Mouse (Mus musculus) large intestine, adult 2 months (tissue): ENCODE results near the gene Chst15. TPM values are rescaled to one million over a fixed set of nuclear protein-coding genes. Genes with fewer than 3 reads are reported as not detected.

ENCODE experiments used
- DNase-seq: peaks from one replicate; pipeline ENCODE4 v3.0.0-alpha.2; 2012; ENCODE audit warnings: low read depth, low spot score
- WGBS: fragments of 180-500 bp; shearing (Covaris S2); methylation state at CpG from one replicate; pipeline ENCODE4 v1.1.7; 2018; 5-methylcytosine and 5-hydroxymethylcytosine counted together
- polyA plus RNA-seq: library from polyadenylated mRNA; depleted of rRNA; stranded (reverse); fragments of >200 nt; gene quantifications from 2 replicates; pipeline ENCODE4 v1.2.3, GENCODE M21; 2012

The Chst15 gene
- polyA plus RNA-seq, 1 experiment: 6.4 TPM

DNA sequence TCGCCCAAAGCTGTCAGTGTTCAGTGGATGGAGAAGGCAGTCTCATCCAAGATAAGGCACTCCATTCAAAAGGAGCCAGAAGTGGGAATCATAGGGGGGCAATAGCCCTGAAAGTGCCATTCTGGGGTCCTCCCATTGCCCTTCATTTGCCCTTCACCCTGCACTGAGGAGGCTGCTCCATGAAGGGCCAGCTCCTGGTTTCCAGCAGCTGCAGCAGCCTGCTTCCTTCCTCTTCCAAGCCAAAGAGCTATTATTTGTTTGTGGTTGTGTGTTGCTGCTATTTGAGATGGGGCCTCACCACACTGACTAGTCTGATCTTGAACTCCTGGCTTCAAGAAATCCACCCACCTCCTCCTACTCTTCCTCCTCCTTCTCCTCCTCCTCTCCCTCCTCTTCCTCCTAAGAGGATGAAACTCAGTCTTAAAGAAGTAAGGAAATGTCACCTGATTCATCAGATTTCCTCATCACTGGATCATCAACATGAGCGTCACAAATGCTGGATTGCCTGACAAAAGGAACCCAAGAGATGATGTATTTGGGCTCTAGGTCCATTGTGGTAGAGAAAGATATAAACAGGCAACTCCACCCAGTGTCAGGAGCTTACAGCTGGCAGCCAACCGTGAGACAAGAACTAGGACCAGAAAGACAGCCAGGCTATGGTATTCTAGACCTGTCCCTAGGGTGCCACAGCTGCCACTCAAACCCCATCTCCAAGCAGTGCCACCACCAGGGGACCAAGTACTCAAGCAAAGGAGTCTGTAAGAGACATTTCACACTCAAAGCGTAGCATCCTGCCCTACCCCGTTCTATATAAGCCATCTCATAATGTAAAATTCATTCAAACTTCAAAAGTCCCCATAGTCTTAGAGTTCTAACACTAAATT is 11.3 kb downstream of the Chst15 start:
- no peak for DNase-seq
- 81% methylated on average over 5 of the region's 5 CpGs for WGBS

- 58% methylated on average over 8 of the region's 8 CpGs for WGBS
- no peak for DNase-seq
These were observed 12.5 kb downstream of the Chst15 start for GRCm38 (mm10) chr7:132304424-132305085.

GRCm38 (mm10) chr7:132303988-132304387 is 13.0 kb downstream of the Chst15 start:
- WGBS: 66% methylated on average over 7 of the region's 7 CpGs
- DNase-seq: no peak

DNA sequence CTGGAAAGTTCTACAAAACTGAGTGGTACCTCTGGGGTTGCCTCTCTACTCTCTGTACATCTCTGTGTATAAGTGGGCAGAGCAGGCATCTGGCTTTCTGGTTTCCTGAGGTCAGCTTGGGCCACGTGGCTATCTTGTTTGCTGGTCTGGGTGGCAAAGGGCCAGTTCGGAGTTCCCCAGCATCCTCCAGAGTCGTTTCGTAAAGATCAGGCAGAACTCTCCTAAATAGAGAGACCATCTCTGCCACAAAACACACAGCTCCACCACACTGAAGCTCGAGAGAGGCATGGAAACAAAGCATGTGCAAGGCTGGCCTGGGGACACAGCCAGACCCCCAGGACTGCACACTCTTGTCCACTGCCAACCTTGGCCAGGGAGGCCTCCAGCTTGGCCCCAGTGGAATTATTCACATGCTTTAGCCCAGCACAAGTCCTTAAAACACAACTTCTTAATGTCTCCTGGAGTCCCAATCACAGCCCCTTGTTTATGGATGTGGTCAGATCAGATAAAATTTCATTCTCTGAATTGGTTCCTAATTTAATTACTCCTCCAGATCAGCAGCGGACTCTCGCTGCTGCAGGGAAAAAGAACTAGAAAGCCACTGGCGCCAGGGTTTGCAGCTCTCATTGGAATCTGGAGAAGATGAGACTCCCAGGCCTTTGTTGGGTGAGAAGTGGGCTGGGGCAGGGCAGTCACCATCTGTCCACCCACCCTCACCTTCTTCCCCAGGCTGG is 14.4 kb downstream of the Chst15 start:
- no peak for DNase-seq

GRCm38 (mm10) chr7:132299661-132300210 is 17.3 kb downstream of the Chst15 start:
- 25% methylated on average over 5 of the region's 5 CpGs for WGBS
- no peak for DNase-seq

More for the DNA sequence above, 14.4 kb downstream of the Chst15 start:
- WGBS: 66% methylated on average over 8 of the region's 8 CpGs

DNA sequence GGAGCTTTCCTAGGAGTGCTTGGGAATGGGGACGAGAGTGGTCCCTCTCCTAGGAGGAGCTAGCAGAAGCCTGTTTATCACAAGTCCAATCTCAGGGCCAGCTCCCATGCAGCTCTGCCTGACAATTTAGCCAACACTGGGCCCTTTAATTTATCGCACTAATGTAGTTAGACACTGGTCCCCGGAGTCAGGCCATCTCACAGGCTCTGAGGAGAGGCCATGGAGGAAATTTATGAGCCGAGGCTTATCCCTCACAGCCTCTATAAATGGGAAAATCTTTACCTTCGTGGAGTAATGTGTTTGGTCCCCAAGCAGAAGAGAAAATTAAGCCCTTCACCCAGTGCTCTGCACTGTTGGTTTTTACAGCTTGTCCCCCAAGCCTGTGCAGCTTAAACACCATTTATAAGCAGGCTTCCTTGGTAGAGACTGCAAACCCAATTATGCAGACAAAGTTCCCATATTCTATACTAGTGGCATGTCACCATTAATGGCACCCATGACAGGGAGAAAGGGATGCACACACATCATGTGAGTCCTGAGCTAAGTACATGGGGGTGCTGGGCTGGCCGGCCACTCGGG is 18.5 kb downstream of the Chst15 start:
- WGBS: 86% methylated on average over 7 of the region's 7 CpGs
- DNase-seq: no peak

DNA sequence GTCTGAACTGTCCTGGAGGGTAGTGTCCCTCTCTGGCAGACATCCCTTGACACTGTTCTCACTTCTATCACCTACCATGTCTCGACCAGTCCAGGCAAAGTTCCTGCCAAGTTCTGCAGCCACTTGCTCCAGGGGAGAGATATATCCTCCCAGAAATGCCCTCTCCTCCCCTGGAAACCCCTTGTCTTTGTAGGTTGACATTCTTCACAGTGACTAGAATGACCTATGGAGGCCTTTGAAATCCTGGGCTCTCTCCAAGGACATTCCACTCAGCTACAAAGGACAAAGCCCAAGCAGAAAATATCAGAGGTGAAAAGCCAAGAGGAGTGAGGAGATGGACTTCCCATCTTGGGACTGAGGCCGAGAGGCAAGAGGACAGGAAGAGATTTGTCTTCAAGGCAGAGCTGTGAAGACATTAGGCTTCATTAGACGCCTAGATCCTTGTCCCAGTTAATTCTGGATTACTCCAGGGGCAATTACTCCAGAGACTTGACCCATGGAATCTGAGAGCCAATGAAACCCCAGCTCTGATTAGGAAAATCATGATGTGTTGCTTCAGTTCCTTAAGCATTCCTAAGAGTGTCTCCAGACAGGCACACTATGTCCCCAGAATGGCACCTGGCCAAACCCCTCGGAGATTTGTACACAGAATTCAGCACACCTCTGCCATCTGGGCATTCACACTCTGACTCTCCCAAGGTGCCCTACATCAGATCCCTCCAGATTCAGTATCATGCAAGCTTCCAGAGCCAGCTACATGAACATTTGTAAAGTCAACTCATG is 20.2 kb downstream of the Chst15 start:
- no peak for DNase-seq
- 67% methylated on average over 4 of the region's 4 CpGs for WGBS

DNA sequence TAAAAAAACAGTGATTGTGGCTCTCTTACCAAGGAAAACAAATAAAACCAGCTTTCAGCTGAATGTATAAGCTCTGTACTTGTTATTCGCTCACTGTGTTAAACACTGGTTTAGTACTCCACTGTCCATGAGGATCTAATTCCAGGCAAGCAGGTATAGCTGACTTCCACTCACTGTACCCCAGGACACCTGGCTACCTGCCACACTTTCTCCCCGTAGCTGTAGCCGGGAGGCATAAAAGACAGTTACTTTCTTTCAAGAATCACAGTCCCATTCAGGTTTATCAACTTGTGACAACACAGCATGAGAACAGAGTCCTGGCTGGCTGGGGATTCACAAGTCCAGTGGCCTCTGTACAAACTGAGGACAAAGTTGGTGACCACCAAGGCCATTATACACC is 20.9 kb downstream of the Chst15 start:
- DNase-seq: no peak
- 66% methylated on average over 3 of the region's 3 CpGs for WGBS

DNA sequence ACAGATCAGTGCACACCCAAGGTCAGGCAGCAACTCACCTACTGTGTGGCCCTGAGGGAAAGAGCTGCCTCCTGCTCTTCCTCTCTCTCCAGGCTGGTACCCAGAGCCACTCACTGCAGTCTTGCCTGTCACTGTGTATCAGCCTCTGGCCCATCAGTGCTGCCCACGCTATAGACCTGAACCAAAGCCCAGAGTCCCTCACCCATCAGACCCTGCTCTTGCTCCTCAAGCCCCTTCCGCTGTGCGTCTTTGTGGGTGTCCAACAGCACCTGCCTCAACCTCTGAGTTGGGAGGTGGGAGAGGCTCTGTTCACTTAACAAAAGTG is 29.7 kb downstream of the Chst15 start:
- 57% methylated on average over 3 of the region's 3 CpGs for WGBS
- no peak for DNase-seq

GRCm38 (mm10) chr7:132286630-132287339 is 30.2 kb downstream of the Chst15 start:
- DNase-seq: peak; percentile 61
- WGBS: 11% methylated on average over 14 of the region's 14 CpGs

DNA sequence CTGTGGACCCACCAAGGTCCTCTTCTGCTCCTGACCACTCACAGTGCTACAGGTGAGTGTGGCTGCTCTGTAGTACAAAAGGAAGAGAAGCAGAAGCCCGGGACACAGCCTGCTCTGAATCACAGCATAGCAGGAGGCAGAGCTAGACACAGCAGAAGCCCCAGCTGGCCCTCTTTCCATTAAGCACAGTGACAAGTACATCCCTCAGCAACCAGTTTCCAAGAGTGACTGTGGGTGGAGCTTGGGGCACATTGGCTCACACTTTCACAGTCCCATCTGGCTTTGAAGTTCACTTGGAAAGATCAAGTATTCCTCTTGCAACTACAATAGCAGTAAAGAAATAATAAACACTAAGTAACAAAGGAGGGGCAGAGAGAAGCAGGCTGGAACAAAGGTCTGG is 32.2 kb downstream of the Chst15 start:
- 3% methylated on average over 1 of the region's 1 CpGs for WGBS
- DNase-seq: peak; percentile 47

DNA sequence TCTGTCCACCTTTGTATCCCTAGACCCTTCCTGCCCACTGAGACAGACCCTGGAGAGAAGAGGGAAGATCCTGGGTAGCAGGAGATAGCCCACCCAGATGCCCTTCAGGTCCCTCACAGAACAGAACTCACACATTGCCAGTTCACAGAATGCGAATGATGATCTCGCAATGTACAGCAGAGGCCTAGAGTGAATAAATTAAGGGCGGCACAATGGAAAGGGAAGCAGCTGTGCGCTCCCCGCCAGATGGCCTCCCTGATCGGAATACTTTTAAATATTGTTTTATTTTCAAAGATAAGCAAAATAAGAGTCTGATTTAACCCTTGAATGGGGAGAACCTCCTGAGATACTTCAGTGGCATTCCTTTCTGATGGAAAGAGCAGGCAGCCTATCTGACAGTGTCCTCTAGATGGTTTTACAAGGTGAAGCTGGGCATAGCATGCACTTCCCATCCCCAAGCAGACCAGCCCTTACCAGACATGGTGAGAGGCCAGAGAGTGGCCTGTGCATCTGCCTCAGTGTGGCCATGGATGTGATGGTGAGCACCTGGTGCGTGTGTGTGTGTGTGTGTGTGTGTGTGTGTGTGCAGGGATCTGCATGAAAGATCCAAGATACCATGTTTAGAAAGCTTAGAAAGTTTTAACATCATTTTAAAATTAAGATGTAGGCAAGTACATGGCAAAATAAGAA is 32.8 kb downstream of the Chst15 start:
- DNase-seq: no peak
- WGBS: 66% methylated on average over 7 of the region's 7 CpGs

- DNase-seq: no peak
These were observed 34.5 kb downstream of the Chst15 start for GRCm38 (mm10) chr7:132282576-132282975.

GRCm38 (mm10) chr7:132282161-132282560 is 34.9 kb downstream of the Chst15 start:
- WGBS: 83% methylated on average over 3 of the region's 3 CpGs
- no peak for DNase-seq

More at GRCm38 (mm10) chr7:132282576-132282975, 34.5 kb downstream of the Chst15 start:
- WGBS: 87% methylated on average over 2 of the region's 2 CpGs

GRCm38 (mm10) chr7:132281753-132282152 is 35.3 kb downstream of the Chst15 start:
- WGBS: 78% methylated on average over 4 of the region's 4 CpGs
- DNase-seq: no peak

GRCm38 (mm10) chr7:132278658-132279057 is 38.4 kb downstream of the Chst15 start:
- no peak for DNase-seq
- 80% methylated on average over 3 of the region's 3 CpGs for WGBS

DNA sequence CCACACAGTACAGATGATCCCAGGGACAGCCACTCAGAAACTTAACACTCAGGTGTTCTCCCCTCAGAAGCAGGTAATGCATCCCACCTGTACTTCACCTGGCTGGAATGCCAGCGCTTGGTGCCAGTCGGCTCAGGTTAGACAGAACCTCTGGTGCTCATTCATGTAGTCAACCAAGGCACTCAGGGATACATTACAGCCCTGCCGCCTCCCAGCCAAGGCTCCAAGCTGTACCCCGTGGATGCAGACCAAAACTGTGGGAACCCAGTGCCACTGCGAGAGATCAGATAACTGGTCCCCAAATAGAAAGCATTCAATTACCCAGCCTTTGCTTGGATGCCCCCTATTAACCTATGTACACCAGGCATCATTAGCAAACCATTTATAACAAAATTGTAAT is 40.7 kb downstream of the Chst15 start:
- 93% methylated on average over 5 of the region's 5 CpGs for WGBS
- no peak for DNase-seq
